Mouse (Mus musculus) cerebellum, adult 9-10 months (tissue): ENCODE data around the gene Pcolce.
A peak's percentile ranks its signal among the peaks of the same experiment; 100 is the strongest.
"Not testable (repeated sequence)": the region's sequence is repeated elsewhere in the genome, so short reads cannot be mapped to it uniquely, and the experiment has no call there.

Source experiments
- DNase-seq: peaks from one replicate; pipeline ENCODE4 v3.0.0; 2022

The Pcolce gene

DNA sequence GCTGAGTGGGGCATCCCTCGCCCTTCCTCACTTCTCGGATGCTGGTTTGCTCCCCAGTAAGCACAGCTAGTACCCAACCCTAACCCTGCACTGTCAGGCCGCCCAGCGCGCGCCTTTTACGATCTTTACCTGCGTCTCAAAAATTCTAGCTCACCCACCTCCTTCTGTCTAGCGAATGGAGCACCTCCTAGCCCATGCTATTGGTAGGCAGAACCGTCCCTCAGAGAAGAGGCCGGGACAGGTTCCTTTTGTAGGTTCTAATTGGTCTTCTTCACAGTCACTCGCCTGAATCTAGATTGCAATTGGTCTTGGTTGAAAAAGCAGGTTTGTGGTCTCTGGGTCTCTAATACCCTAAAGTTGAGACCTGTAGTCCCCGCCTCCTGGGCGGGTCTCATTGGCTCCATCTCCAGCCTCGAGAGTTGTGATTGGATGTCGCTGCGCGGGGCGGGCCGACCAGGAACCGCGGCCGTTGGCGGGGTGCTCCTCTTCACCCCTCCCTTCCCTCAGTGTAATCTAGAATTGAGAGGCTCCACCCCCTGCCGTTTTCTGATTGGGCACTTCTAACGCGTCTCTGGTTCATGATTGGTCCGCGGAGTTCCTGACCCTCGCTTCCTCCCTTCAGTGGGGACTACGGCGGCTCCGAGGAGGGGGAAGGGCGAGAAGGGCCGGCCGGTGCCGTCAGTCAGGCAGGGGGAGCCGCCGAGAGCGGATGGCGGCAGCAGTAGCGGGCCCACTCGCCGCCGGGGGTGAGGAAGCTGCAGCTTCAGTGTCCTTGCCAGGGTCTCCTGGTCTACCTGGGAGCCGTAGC is 15.1 kb upstream of the Pcolce start, which contains the start of the genes Fbxo24, Lrch4 and Gm20605:
TSS of gene Fbxo24 (minus strand) at position 505 of the 808 bp plus-strand sequence.
TSS of gene Lrch4 (plus strand) at position 624 of the 808 bp plus-strand sequence.
TSS of gene Gm20605 (plus strand) at position 678 of the 808 bp plus-strand sequence.
- peak; percentile 100 for DNase-seq

DNA sequence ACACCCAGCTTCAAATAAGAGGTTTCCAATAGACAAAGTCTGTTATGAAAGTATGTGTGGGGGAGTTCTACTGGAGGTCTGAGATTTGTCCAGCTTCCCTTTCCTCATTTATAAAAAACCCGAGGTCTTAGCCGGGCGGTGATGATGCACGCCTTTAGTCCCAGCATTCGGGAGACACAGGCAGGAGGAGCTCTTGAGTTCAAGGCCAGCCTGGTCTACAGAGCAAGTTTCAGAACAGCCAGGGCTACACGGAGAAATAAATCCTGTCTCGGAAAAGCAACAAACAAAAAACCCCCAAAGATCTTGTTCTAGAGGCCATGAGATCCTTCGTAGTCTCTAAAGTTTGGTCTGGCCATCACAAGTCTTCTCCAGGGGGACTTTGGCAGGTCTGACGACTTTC is 14.4 kb upstream of the Pcolce start:
- no peak for DNase-seq

DNA sequence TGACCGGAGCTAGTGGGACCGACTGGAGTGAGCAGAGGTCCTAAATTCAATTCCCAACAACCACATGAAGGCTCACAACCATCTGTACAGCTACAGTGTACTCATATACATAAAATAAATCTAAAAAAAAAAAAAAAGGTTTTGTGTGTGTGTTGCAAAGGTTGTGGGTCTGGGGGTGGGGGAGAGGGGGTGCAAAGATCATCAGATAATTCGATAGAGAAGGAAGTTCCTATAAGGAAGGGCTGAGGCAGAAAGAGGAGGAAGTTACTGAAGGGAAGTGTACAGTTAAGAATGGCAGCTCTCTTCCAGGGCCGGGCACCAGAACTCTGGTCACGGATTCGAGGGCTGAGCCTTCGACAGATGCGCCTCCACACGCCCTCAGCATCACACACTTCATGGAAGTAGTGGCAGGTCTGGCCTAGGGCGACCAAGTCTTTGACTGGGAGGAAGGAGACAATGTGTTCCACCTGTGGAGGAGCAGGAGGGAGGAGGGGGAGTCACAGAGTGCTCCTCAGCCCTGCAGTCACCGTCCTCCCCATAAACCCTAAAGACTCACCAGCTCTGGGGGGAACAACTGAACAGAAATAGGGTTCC is 10.4 kb upstream of the Pcolce start:
- no peak for DNase-seq

DNA sequence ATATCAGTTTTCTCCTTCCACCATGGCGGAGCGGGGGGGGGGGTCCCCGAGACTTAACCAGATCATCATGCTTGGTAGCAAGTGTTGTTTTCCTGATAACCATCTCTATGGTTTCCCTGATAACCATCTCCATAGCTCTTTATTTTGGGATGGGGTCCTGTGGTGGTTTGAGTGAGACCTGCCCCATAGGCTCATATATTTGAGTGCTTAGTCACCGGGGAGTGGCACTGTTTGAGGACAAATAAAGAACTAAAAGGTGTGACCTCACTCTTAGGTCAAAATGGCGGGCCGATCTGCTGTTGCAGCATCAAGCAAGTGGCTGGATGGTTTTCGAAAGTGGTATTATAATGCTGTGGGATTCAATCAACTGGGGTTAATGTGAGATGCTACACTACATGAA is 1.8 kb upstream of the Pcolce start:
- no peak for DNase-seq

DNA sequence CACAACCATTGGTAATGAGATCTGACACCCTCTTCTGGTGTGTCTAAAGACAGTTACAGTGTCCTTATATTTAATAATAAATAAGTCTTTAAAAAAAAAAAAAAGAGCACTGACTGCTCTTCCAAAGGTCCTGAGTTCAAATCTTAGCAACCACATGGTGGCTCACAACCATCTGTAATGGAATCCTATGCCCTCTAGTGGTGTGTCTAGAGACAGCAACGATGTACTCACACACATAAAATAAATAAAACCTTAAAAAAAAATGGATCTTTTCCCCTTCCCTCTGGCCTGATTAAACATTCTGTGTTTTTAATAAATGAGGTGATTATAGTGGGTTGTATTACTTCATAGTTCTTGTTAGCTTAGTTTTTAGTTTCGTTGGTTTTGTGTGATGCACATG is 1.3 kb upstream of the Pcolce start:
- DNase-seq: not testable (repeated sequence)

DNA sequence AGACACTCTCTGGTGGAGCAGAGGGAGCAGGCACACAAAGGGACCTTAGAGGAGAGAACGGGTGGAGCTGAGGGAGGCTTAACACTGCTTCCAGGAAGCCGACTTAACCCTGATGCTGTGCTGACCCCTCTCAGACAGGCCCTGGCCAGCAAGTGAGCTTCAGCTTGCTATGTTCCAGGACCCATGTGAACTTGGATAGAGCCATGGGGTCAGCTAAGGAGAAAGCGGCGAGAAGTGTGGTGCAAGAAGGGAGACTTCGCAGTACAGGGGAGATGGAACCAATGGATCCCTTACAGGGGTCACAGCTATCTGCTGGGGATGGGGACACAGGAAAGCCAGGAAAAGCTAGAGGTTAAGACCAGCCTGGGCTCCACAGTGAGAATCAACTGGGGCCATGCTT is 508 bp downstream of the Pcolce start:
- no peak for DNase-seq

DNA sequence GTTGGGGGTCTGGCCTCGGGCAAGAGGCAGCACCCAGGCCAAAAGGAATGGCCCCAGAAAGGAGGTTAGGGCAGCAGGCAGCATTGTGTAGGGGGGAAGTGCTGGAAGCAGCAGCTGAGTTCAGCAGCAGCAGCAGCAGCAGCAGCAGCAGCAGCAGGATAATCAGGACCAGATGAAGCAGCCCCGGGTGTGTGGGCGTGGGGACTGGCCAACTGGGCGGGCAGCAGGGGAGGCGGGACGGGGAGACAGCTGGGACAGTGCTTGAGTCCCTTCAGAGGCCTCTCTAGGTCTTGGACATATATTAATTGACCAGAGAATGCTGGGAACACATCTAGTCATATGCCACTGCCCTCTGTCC is 2.4 kb downstream of the Pcolce start:
- no peak for DNase-seq

DNA sequence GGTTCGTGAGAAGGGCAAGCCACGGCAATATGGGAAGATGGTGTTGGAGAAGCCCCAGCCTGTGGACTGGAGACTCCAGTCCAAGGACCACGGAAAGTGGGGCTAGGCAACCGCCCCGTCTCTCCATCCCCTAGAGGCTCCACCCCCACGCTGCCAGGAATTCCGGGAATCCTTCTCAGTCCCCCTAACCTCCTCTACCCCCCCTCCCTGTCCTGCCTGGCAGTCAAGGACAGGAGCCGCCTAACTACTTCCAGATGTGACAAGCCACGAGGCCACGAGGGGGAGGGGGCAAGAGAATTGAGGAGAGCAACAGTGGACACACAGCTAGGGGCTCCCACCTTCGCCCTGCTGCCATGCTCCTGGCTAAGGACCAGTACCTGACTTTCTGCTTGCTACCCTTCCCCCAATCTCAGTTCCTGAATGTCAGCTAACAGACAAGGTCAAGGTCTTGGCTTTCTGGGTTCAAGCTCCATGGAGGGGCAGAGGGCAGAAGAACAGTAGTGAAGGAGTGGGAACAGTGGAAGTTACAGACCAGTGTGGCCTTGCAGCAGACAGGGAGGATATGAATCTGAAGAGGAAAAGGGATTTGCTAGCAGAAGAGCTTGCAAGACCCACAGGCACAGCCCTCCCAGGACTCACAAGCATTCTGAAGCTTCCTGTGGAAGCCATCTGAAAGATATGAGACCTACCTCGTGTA is 2.9 kb downstream of the Pcolce start:
- no peak for DNase-seq

DNA sequence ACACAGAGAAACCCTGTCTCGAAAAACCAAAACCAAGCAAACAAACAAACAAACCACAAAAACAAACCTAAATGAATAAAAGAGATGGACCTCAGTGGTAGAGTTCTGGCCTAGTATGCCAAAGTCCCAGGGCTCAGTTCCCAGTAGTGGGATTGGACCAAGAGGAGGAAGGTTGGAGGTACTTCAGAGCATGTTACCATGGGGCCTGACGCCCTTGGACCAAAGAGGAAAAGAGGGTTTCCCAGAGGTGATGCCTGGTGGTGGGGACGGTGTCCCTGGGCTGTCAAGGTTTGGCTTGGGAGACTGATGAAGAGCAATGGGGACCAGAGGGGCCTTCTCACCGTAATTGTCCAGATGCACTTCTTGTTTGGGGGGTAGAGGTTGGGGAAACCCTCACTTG is 3.5 kb downstream of the Pcolce start:
- DNase-seq: no peak

DNA sequence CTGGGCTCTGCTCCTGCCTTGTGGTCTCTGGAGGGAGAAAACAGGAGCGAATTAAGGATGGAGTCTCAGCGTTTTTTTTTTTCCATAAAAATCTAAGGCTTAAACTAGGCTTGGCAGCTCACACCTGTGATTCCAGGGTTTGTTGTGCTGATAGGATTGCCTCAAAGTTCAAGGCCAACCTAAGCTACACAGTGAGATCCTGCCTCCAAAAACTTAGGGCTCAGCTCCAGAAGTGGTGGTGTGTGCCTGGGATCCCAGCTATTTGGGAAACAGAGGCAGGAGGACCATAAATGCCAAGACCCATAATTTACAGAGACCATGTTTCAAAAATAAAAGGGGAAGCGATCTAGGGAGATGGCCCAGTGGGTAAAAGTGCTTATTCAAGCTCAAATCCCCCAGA is 4.3 kb downstream of the Pcolce start:
- DNase-seq: no peak

DNA sequence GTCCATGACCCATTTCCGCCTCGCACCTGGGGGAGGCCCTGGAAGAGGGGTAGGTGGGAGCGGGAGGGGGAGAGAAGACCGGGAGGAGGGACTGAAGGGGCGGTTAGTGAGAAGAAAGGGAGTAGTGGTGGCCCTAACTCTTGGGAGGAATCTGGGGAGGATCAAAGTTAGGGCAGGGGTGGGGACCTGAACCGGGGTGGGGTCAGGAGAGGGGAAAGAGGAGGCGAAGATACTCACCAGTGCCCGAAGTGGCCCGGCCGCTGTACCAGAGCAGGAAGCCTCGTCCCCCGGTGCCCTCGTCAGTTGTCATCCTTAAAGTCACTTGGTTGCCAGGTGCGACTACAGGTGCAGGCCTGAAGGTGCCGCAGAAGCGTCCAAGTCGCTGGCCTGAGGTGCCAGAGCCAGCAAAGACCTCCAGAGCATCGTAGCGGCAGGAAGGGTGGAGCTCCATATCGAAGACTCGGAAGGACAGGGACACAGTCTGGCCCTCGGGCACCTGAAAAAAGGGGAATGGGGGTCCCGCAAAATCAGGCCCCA is 4.9 kb downstream of the Pcolce start:
- DNase-seq: no peak

DNA sequence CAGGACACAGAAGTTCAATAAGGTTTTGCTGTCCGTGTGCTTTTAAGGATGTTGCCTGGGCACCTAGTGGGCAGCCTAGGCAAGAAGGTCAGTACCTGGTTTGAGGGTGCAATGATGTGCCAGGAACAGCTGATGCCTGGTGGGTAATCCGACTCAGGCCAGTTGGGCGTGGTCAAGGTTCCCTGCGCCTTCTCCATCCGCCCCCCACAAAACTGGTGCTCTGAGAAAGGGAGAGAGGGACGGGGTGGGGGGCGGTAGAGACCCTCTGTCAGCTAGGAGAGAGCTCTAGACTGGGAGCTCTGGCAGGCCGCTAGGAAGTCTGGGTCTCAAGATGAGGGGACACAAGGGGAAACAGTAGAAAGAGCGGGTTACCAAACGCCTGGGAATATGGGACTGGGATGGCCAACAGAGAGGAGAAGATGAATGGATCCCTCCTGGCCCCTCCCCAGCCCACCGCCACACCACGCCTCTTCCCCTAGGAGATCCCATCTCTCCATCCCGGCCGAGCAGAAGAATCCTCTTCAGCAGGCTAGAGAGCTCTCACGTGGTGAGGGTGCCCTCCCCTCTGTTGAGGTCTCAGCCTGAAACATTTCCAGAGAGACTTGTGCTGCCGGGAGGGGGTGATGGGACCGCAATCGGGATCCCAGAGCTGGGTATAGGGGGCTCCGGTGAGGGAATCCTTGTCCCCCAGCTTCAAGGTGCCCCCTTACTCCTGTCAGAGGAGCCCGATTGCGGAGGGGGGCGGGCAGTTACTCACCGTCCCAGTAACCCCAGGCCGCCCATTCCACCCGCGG is 5.5 kb downstream of the Pcolce start:
- DNase-seq: no peak

DNA sequence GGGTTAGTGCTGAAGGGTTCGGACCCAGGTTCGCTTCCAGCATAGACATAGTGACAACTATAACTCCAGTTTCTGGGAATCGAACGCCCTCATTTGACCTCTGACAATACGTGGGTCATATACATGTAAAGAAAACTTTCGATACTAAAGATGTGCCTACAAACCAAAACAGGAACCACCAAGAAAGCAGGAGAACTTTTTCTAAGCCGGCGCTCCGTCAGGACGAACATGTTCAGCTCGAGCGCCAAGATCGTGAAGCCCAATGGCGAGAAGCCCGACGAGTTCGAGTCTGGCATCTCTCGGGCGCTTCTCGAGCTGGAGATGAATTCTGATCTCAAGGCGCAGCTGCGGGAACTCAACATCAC is 12.2 kb downstream of the Pcolce start:
- DNase-seq: no peak

DNA sequence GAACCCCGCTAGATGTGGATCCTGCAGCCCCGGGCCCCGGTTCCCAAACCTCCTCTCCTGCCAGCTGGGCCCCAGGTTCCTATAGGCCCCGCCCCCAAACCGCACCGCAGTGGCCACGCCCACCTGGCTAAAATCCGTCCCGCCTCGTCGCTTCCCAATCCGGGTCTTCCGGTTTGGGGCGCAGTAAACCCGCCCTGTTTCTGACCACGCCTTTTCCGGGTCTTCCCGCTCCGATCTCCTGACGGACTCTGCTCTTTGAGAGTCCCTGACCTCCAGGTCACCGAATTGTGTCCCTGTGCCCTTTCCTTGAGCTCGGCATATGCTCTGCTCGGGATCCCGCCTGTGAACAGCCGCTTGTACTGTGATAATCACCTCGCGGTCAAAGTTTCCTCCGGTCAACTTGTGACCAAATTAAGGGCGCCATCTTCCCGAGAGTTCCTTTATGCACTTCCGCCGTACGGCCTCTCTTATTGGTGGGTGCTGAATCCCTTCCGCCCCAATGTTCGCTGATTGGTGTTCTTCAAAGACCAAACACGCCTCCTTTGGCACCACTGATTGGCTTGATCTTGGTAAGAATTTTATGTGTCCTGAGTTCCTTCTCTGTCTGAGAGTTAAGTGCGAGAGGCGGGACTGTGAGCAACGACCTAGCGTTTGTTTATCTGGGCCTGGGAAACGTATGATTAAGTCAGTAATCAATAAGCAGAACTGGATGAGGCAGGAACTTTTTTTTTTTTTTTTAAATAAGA is 12.8 kb downstream of the Pcolce start, which contains the start of gene Mospd3:
TSS of gene Mospd3 (minus strand) at position 440 of the 746 bp plus-strand sequence.
- peak; percentile 98 for DNase-seq

DNA sequence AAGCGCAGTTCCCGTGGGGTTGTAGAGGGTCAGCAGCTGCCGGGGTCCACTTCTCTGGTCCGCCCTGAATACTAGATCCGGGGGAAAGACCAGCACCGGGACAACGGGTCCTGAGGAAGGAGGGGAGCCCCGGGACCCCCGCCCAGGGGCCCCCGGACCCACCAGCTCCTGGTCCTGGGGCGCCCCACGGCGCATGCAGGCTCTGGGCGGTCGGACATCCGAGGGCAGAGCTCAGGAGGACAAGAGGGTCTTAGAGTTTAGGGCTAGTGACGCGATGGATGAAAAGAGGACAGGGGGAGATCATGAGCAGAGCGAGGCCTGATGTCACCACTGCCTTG is 13.3 kb downstream of the Pcolce start:
- DNase-seq: no peak

DNA sequence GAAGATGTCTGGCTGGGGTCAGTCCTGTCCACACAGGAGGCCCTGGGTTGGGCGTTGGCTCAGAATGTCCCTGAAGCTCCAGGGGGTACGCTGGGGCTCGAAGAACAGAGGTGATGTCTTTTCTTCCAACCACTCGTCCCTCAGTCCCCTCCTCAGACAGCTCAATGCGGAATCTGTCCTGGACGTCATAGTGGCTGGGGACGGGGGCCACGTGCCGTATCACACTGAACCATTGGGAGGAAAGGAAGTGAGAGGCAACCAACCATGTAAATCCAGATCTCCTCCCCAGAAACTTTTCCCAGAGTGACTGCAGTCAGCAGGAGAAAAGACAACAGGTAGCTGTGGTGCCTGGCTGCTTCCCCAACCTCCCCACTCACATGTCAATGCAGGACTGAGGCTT is 14.0 kb downstream of the Pcolce start:
- DNase-seq: peak; percentile 42

DNA sequence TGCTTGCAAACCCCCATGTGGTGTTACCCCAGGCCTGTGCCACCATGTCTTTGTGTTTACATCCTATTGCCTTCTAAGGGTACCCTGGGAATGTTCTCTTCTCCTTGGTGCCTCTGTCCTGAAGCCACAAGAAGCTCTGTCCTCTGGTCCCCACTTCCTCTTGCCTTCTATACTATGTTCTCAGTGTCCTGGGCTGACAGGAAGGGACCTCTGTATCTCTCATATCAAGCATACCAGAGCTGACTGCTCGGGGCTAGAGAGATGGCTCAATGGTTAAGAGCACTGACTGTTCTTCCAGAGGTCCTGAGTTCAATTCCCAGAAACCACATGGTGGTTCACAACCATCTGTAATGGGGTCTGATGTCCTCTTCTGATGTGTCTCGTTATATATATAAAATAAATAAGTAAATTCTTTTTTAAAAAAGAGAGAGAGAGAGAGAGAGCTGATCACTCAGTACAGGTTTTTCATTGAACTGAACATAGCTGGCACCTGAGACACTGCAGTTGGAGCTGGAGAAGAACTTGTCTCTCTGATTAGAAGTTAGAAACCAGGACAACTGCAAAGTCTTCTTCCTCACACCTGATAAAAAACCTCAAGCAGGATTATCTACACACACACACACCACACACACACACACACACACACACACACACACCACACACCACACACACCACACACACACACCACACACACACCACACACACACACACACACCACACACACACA is 15.3 kb downstream of the Pcolce start:
- DNase-seq: no peak

DNA sequence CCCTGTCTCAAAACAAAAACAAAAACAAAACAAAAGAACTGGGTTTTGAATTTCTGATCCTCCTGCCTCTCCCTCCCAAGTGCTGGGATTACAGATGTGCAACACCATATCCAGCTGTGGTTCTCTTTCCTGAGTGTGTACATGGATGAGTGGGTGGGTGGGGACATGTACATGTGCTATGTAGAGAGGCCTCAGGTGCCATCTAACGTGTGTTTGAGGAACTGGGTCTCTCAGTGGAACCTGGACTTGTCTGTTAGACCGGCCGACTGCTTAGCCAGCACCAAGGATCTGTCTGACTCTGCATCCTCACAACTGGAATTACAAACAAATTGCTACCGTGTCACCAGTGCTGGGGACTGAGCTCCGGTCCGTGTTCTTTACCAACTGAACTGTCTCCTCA is 16.0 kb downstream of the Pcolce start:
- DNase-seq: no peak

DNA sequence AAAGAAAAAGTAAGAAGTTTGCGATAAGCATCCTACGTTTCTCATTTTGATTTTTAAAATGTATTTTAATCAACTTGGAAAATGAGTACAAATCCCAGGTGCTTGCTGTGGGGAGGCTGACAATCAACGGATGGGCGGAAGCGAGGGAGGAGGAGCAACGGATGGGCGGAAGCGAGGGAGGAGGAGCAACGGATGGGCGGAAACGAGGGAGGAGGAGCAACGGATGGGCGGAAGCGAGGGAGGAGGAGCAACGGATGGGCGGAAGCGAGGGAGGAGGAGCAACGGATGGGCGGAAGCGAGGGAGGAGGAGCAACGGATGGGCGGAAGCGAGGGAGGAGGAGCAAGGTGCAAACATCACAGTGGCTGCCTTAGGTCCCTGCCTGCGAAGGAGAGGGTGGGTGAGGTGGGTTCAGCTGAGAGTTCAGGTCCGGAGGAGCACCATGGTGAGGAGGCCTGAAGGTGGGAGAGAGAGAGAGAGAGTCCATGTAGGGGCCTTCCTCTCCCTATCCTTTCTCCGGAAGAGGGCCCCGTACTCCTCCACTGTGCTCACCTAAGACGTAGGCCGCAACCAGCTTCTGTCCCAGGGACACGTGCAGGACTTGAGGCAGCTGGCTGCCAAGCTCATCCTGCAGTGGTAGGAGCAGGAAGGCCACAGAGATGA is 16.9 kb downstream of the Pcolce start:
- no peak for DNase-seq

DNA sequence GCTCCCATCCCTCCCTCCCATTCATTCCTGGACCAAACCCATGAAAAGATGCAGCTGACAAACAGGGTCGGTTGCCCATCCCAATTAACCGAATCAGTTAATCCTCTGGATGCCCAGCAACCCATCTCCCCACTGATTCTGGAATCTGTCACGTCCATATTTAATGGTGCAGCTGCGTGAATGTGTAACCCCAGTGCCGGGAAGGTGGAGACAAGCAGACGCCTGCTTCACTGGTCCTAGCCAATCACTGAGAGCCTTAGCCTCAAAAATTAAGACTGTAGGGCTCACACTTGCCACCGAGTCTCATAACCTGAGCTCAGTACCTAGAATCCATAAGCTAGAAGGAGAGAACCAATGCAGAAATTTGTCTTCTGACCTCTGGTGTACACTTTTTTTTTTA is 17.7 kb downstream of the Pcolce start:
- DNase-seq: no peak

DNA sequence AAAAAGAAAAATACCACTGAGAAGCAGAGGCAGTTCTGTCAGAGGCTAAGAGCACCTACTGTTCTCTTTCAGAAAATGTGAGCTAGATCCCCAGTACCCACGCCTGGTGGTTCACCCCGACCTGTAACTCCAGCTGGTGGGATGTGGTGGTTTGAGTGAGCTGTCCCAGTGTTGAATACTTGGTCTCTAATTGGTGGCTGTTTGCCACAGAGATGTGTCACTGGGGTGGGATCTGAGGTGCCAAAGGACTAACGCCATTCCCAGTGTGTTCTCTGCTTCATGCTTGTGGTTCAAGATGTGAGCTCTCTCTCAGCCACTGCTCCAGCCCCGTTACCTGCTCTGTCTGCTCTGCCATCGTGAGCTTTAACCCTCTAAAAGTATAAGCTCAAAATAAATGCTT is 23.1 kb downstream of the Pcolce start:
- no peak for DNase-seq
